Mouse (Mus musculus) limb, embryonic 13.5 days (tissue): Measurements from ENCODE around the gene Tlx2. TPM values are rescaled to one million over a fixed set of nuclear protein-coding genes. Genes with fewer than 3 reads are reported as not detected.

Experiments used
- ATAC-seq: fragments of 200-750 bp; cut with Nextera tagmentation; 2 replicates; pipeline ENCODE4 v1.8.0; 2017; ENCODE audit warnings: low read depth, moderate number of reproducible peaks, moderate TSS enrichment; ENCODE audit not compliant: low FRiP score
- H3K27ac ChIP-seq: fragments of 300-500 bp; sonication (generic); 2 replicates; pipeline ENCODE4 v1.5.1; 2015; ENCODE audit warnings: inconsistent platforms, mild to moderate bottlenecking, moderate library complexity
- H3K27me3 ChIP-seq: fragments of 300-500 bp; sonication (generic); 2 replicates; pipeline ENCODE4 v1.6.1; 2015; ENCODE audit warnings: mild to moderate bottlenecking, inconsistent platforms
- H3K36me3 ChIP-seq: fragments of 300-500 bp; sonication (generic); 2 replicates; pipeline ENCODE4 v1.6.1; 2015; ENCODE audit warnings: inconsistent platforms, mild to moderate bottlenecking, moderate library complexity
- H3K4me1 ChIP-seq: fragments of 300-500 bp; sonication (generic); 2 replicates; pipeline ENCODE4 v1.6.1; 2015; ENCODE audit warnings: inconsistent platforms
- H3K4me2 ChIP-seq: fragments of 300-500 bp; sonication (generic); replicated peaks from 2 replicates; pipeline ENCODE4 v1.6.1; 2015; ENCODE audit warnings: inconsistent platforms, mild to moderate bottlenecking, moderate library complexity
- H3K4me3 ChIP-seq: fragments of 300-500 bp; sonication (generic); 2 replicates; pipeline ENCODE4 v1.5.1; 2015; ENCODE audit warnings: moderate library complexity, mild to moderate bottlenecking, inconsistent platforms
- H3K9ac ChIP-seq: fragments of 300-500 bp; sonication (generic); 2 replicates; pipeline ENCODE4 v1.6.1; 2015; ENCODE audit warnings: mild to moderate bottlenecking, inconsistent platforms
- H3K9me3 ChIP-seq: fragments of 300-500 bp; sonication (generic); 2 replicates; pipeline ENCODE4 v1.6.1; 2016; ENCODE audit warnings: inconsistent platforms
- WGBS: fragments of 180-500 bp; shearing (Covaris S2); methylation state at CpG from one replicate; pipeline ENCODE4 v1.1.7; 2015; 5-methylcytosine and 5-hydroxymethylcytosine counted together
- polyA plus RNA-seq: library from polyadenylated mRNA; unstranded; fragments of >200 nt; fragmentation: Nextera tagmentation; extraction: Ambion mirVana; gene quantifications from 2 replicates; pipeline ENCODE4 v1.2.1, GENCODE M21; 2015

Tlx2 gene
- polyA plus RNA-seq, 1 experiment from 2014 or later: not detected

GRCm38 (mm10) chr6:83031111-83031510 is 39.0 kb downstream of the Tlx2 start:
- ATAC-seq: no peak
- WGBS: 62% methylated on average over 7 of the region's 7 CpGs
- Histone ChIP-seq H3K4me2 (peak overlapping the region; percentile 86), H3K27me3 (peaks cover 32% of the 10 kb centered on the region), H3K27ac (no peak overlapping the region), H3K4me3 (no peak overlapping the region), H3K9ac (0 out of 2 replicates have a peak overlapping the region, but pooled peaks have one; percentile 19), H3K4me1 (peaks cover 64% of the 10 kb centered on the region), H3K36me3 (no peaks in the 10 kb centered on the region; the same call in 1 of the 2 replicates), H3K9me3 (no peaks in the 10 kb centered on the region)

DNA sequence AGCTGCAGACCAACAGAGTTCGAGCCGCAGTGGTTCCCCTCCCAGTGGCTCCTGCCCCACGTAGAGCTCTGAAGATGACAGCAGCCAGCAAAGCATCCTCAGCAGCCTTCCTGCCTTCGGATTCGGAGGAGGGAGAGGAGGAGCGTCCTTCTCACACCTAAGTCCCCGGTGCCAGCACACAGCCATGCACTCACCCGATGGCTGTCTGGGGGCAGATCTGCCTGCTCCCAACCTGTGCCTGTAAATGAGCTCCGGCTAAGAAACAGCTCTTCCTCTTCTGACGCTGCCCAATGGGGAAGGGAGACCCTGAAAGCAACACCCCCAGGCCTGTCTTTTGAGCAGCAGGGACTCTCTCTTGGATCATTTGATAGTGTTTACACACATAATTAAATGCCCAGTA is 40.3 kb downstream of the Tlx2 start:
- peaks cover 51% of the 10 kb centered on the region for H3K4me1 ChIP-seq
- no peaks in the 10 kb centered on the region; the same call in 1 of the 2 replicates for H3K36me3 ChIP-seq
- H3K27ac ChIP-seq: no peak overlapping the region
- H3K4me2 ChIP-seq: no peak overlapping the region
- no peaks in the 10 kb centered on the region for H3K9me3 ChIP-seq
- H3K27me3 ChIP-seq: peaks cover 32% of the 10 kb centered on the region
- 30% methylated on average over 10 of the region's 10 CpGs for WGBS
- no peak for ATAC-seq
- H3K9ac ChIP-seq: no peak overlapping the region
- H3K4me3 ChIP-seq: no peak overlapping the region

GRCm38 (mm10) chr6:83027706-83028105 is 42.4 kb downstream of the Tlx2 start:
- 50% methylated on average over 7 of the region's 9 CpGs for WGBS

GRCm38 (mm10) chr6:83027293-83027692 is 42.8 kb downstream of the Tlx2 start:
- Histone ChIP-seq H3K9ac (peak overlapping the region; percentile 45; the same call in 1 of the 2 replicates), H3K4me2 (no peak overlapping the region), H3K4me1 (peaks cover 40% of the 10 kb centered on the region), H3K4me3 (no peak overlapping the region), H3K9me3 (no peaks in the 10 kb centered on the region), H3K36me3 (no peaks in the 10 kb centered on the region; the same call in 1 of the 2 replicates), H3K27me3 (peaks cover 30% of the 10 kb centered on the region), H3K27ac (peak overlapping the region; percentile 52; the same call in 1 of the 2 replicates)
- ATAC-seq: no peak
- WGBS: 74% methylated on average over 8 of the region's 8 CpGs

More at GRCm38 (mm10) chr6:83027706-83028105, 42.4 kb downstream of the Tlx2 start:
- Histone ChIP-seq H3K4me3 (no peak overlapping the region), H3K36me3 (no peaks in the 10 kb centered on the region; the same call in 1 of the 2 replicates), H3K27ac (peak overlapping the region; percentile 52; the same call in 1 of the 2 replicates), H3K9me3 (no peaks in the 10 kb centered on the region), H3K4me1 (peaks cover 44% of the 10 kb centered on the region), H3K27me3 (peaks cover 32% of the 10 kb centered on the region), H3K9ac (peak overlapping the region; percentile 45; the same call in 1 of the 2 replicates), H3K4me2 (no peak overlapping the region)
- 0 out of 2 replicates have a peak, but pooled peaks have one; percentile 42 for ATAC-seq

DNA sequence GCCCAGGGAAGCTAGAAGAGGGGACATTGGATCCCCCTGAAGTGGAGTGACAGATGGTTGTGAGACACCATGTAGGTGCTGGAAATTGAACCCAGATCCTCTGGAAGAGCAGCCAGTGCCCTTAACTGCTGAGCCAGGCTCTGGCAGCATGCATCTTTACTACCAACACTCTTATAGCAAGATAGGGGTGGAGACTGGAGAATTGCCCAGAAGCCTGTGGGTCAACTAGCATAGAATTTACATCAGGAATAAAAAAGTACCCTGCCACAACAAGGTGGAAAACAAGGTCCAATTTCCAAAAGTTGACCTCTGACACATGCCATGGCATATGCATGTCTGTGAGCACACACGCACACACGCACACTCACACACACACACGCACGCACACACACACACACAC is 44.9 kb downstream of the Tlx2 start:
- Histone ChIP-seq H3K36me3 (no peaks in the 10 kb centered on the region), H3K4me3 (no peak overlapping the region), H3K9ac (no peak overlapping the region), H3K9me3 (no peaks in the 10 kb centered on the region), H3K4me1 (peaks cover 27% of the 10 kb centered on the region), H3K27me3 (peaks cover 9% of the 10 kb centered on the region), H3K4me2 (no peak overlapping the region), H3K27ac (no peak overlapping the region)
- WGBS: 89% methylated on average over 4 of the region's 4 CpGs
- ATAC-seq: no peak

DNA sequence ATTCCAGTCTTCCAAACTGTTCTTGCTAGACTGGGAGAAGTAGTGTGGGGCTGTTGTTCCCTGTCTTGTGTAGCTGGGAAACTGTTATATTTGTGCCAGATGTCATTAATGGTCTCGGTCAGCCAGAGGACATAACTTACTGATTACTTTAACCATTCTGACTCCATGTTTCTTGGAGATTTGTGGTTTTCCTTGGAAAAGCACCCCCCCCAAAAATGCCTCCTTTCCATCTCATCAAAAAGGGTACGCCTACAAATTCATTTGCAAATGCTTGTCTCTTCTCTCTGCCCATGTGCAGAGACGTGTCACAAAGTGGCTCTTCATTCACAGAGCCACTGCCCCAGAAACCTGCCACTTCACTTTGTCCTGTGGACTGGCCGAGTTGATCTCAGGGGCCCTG is 45.7 kb downstream of the Tlx2 start:
- H3K9me3 ChIP-seq: no peaks in the 10 kb centered on the region
- H3K4me1 ChIP-seq: peaks cover 19% of the 10 kb centered on the region
- no peak overlapping the region for H3K27ac ChIP-seq
- ATAC-seq: no peak
- H3K9ac ChIP-seq: no peak overlapping the region
- no peaks in the 10 kb centered on the region for H3K36me3 ChIP-seq
- WGBS: 61% methylated on average over 4 of the region's 4 CpGs
- no peak overlapping the region for H3K4me2 ChIP-seq
- H3K4me3 ChIP-seq: no peak overlapping the region
- H3K27me3 ChIP-seq: peaks cover under 1% of the 10 kb centered on the region; the same call in 1 of the 2 replicates

DNA sequence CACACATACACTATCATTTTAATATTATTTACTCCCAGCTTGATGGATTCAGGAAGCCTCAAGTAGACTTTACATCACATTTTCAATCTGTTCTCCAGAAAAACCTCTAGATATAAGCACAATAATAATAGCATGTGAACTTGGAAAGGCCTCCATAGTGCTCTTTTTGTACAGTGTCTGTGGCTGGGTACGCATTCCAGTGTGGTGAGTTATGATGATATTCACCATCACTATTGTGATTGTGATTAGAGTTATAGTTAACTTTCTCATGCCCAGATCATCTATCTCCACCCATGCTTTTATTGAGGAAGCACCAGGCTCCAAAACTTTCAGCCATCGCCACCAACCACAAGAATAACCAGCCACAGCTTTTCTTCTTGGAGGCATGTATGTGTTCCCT is 46.3 kb downstream of the Tlx2 start:
- Histone ChIP-seq H3K4me1 (peaks cover 13% of the 10 kb centered on the region), H3K27ac (no peak overlapping the region), H3K4me2 (no peak overlapping the region), H3K36me3 (no peaks in the 10 kb centered on the region), H3K9ac (no peak overlapping the region), H3K4me3 (no peak overlapping the region), H3K27me3 (no peaks in the 10 kb centered on the region), H3K9me3 (no peaks in the 10 kb centered on the region)
- ATAC-seq: no peak
- 89% methylated on average over 2 of the region's 2 CpGs for WGBS

DNA sequence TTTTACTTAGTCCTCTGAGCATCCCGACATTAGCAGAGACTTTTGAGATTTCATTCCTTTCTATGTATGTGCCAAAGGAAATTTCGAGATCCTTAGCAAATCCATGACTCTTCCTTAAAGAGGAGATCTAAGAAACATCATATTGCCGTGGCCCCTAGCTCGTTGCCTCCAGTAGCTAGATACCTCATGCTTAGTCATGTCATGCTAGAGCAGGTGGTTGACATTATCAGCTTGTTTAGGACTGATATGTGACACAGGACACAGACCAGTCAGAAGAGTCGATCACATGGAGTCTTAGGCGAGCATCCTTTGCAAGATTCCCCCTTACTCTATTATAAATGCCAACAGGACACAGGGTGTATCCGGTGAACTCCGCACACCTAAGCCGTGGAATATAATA is 47.1 kb downstream of the Tlx2 start:
- H3K27me3 ChIP-seq: no peaks in the 10 kb centered on the region
- no peak for ATAC-seq
- 85% methylated on average over 9 of the region's 9 CpGs for WGBS
- H3K4me1 ChIP-seq: peaks cover 9% of the 10 kb centered on the region
- no peak overlapping the region for H3K4me2 ChIP-seq
- no peak overlapping the region for H3K4me3 ChIP-seq
- no peak overlapping the region for H3K9ac ChIP-seq
- no peaks in the 10 kb centered on the region for H3K9me3 ChIP-seq
- H3K27ac ChIP-seq: no peak overlapping the region
- H3K36me3 ChIP-seq: no peaks in the 10 kb centered on the region

DNA sequence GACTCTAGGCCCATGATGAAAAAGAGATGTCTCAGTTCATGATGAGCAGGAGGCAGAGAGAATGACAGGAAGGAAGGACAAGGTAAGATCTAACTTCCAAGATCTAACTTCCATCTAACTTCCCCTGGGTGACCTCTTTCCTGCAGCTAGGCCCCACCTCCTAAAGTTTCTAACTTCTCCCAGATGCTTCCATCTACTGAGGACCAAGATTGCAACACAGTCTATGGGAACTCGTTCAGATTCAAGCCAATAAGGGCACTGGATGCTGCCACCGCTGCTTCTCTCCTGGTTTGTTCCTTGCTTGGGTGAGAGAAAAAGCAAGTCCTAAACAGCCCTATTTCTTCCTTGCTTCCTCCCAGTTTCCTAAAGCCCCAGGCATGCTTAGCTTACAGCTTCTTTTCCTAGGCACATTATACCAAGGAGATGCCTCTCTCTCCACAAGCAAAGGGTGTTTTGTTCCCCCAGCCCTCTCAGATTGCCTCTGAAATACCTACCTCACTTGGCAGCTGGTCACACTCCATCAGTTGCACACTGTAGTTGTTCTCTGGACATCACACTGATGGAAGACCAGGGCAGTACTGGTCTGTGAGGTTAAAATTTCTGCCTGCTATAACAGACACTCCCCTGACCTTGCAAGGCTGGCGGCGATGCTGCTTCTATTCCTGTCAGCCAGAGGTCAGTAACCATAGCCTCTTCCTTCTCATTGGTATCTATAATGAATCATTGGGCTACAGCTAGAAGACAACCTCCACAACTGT is 49.1 kb downstream of the Tlx2 start:
- Histone ChIP-seq H3K9ac (no peak overlapping the region), H3K27ac (no peak overlapping the region), H3K4me3 (no peak overlapping the region), H3K4me2 (no peak overlapping the region), H3K36me3 (no peaks in the 10 kb centered on the region), H3K9me3 (no peaks in the 10 kb centered on the region), H3K4me1 (no peaks in the 10 kb centered on the region), H3K27me3 (no peaks in the 10 kb centered on the region)
- ATAC-seq: no peak
- 81% methylated on average over 4 of the region's 4 CpGs for WGBS

DNA sequence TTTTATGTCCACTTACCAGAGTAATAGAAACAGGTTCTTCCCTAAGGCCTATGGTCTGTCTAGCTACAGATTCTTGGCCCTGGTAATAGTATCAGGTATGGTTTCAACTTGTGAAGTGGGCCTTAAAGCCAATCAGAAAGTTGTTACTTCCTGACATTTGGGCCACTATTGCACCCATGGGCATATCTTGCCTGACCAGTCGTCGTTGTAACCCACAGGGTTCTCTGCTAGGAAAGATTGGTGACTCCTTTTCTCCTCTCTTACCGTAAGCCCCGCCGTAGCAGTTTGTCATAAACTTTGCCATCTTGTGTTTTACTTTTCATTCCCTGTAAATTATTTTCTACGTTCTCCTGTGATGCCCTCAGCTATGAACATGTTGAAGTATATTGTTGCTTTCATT is 50.0 kb downstream of the Tlx2 start:
- no peaks in the 10 kb centered on the region for H3K36me3 ChIP-seq
- no peak overlapping the region for H3K4me2 ChIP-seq
- ATAC-seq: no peak
- no peak overlapping the region for H3K4me3 ChIP-seq
- H3K27ac ChIP-seq: no peak overlapping the region
- no peaks in the 10 kb centered on the region for H3K4me1 ChIP-seq
- 86% methylated on average over 6 of the region's 6 CpGs for WGBS
- H3K27me3 ChIP-seq: no peaks in the 10 kb centered on the region
- no peak overlapping the region for H3K9ac ChIP-seq
- H3K9me3 ChIP-seq: no peaks in the 10 kb centered on the region

GRCm38 (mm10) chr6:83019044-83019443 is 51.0 kb downstream of the Tlx2 start:
- Histone ChIP-seq H3K4me2 (no peak overlapping the region), H3K9ac (no peak overlapping the region), H3K9me3 (no peaks in the 10 kb centered on the region), H3K36me3 (no peaks in the 10 kb centered on the region), H3K4me3 (no peak overlapping the region), H3K4me1 (no peaks in the 10 kb centered on the region), H3K27me3 (no peaks in the 10 kb centered on the region), H3K27ac (no peak overlapping the region)
- WGBS: 72% methylated on average over 3 of the region's 3 CpGs
- ATAC-seq: no peak
